Mouse (Mus musculus) G1E (cell line): ENCODE data around the gene Odaph.

Source experiments
- CTCF ChIP-seq: IDR thresholded peaks from 2 replicates; pipeline ENCODE4 v1.5.1; 2012; ENCODE audit warnings: low read depth, low read length, inconsistent platforms, mixed read lengths
- GATA1 ChIP-seq: IDR thresholded peaks from 2 replicates; pipeline ENCODE4 v1.6.1; 2012; ENCODE audit warnings: borderline replicate concordance, low read length, inconsistent platforms, mixed read lengths
- POLR2AphosphoS5 ChIP-seq: IDR thresholded peaks from 2 replicates; pipeline ENCODE4 v1.6.1; 2012; ENCODE audit warnings: low read depth, low read length, inconsistent platforms; ENCODE audit not compliant: insufficient replicate concordance
- TAL1 ChIP-seq: conservative IDR thresholded peaks from 2 replicates; pipeline ENCODE4 v1.6.1; 2012; ENCODE audit warnings: low read depth, low read length, inconsistent platforms, mixed read lengths

GRCm38 (mm10) chr5:91987799-91988198, 524 bp downstream of the Odaph start:
- TF ChIP-seq GATA1 (no peak), CTCF (no peak), TAL1 (no peak), POLR2AphosphoS5 (no peak)
